Mouse (Mus musculus) midbrain, embryonic 12.5 days (tissue): ENCODE measurements at regions not wholly inside any gene's neighbourhood (a gene's known extent, or its start where the extent isn't known, plus 50 kb on each side); places are given as distances from the start of the nearest gene placed in this dataset.

Experiments
- ATAC-seq: fragments of 200-750 bp; cut with Nextera tagmentation; 2 replicates; pipeline ENCODE4 v1.8.0; 2017; ENCODE audit warnings: low read depth, moderate TSS enrichment, moderate library complexity; ENCODE audit not compliant: low FRiP score
- H3K27ac ChIP-seq: fragments of 300-500 bp; sonication (generic); replicated peaks from 2 replicates; pipeline ENCODE4 v1.5.1; 2016; ENCODE audit warnings: mild to moderate bottlenecking
- H3K27me3 ChIP-seq: fragments of 300-500 bp; sonication (generic); 2 replicates; pipeline ENCODE4 v1.6.1; 2016; ENCODE audit warnings: mild to moderate bottlenecking
- H3K36me3 ChIP-seq: fragments of 300-500 bp; sonication (generic); 2 replicates; pipeline ENCODE4 v1.6.1; 2016
- H3K4me1 ChIP-seq: fragments of 300-500 bp; sonication (generic); 2 replicates; pipeline ENCODE4 v1.6.1; 2016
- H3K4me2 ChIP-seq: fragments of 300-500 bp; sonication (generic); replicated peaks from 2 replicates; pipeline ENCODE4 v1.6.1; 2016; ENCODE audit warnings: mild to moderate bottlenecking, moderate library complexity
- H3K4me3 ChIP-seq: fragments of 300-500 bp; sonication (generic); 2 replicates; pipeline ENCODE4 v1.5.1; 2016; ENCODE audit warnings: mild to moderate bottlenecking
- H3K9ac ChIP-seq: fragments of 300-500 bp; sonication (generic); replicated peaks from 2 replicates; pipeline ENCODE4 v1.6.1; 2016; ENCODE audit warnings: mild to moderate bottlenecking, moderate library complexity
- H3K9me3 ChIP-seq: fragments of 300-500 bp; sonication (generic); 2 replicates; pipeline ENCODE4 v1.6.1; 2016; ENCODE audit warnings: mild to moderate bottlenecking
- WGBS: fragments of 180-500 bp; shearing (Covaris S2); methylation state at CpG from one replicate; pipeline ENCODE4 v1.1.7; 2016; 5-methylcytosine and 5-hydroxymethylcytosine counted together

DNA sequence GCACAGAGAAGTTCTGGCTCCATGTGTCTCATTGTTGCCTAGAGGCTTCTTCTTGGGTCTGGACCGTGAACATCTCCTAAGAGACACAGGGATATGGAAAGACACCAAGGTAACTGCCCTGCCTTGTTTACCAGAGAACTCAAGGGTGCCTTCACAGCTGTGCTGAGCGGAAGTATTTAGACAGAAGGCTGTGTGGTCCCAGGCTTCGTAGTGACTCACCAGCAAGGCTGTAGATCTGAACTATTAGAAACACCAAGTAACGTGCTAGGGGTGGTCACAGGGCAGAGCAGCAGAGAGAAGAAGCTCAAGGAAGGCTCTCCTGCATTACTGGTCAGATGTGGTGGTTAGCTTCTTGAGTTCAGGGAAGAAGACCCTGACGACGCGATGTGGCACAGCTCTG is 51.6 kb upstream of the Lpp start:
- H3K4me2 ChIP-seq: no peak overlapping the region
- no peak for ATAC-seq
- H3K27me3 ChIP-seq: no peaks in the 10 kb centered on the region
- H3K36me3 ChIP-seq: no peaks in the 10 kb centered on the region
- WGBS: 85% methylated on average over 7 of the region's 7 CpGs
- no peak overlapping the region for H3K9ac ChIP-seq
- no peak overlapping the region for H3K4me3 ChIP-seq
- H3K9me3 ChIP-seq: no peaks in the 10 kb centered on the region
- H3K4me1 ChIP-seq: no peaks in the 10 kb centered on the region
- no peak overlapping the region for H3K27ac ChIP-seq

DNA sequence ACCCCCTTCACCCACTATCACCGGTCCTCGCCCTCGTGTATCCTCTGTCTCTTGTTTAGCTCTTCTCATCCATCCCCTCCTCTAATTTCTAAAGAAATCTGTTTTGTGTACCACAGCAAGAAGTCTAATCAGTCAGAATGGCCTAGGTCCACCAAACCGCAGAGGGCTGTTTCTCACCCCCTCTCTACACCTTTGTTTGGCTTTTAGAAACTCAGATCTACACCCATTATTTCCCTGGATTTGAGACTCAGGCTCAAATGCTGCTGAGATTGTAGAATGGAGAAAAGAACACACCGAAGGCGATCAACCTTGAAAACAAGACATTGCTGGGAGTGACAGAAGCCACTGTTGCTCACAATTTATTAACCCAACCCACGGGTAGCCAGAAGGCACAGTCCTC is 52.7 kb upstream of the Lpp start:
- Histone ChIP-seq H3K4me3 (no peak overlapping the region), H3K27me3 (no peaks in the 10 kb centered on the region), H3K36me3 (no peaks in the 10 kb centered on the region), H3K4me2 (no peak overlapping the region), H3K9ac (no peak overlapping the region), H3K9me3 (no peaks in the 10 kb centered on the region), H3K4me1 (no peaks in the 10 kb centered on the region), H3K27ac (no peak overlapping the region)
- 58% methylated on average over 7 of the region's 7 CpGs for whole genome bisulfite sequencing
- no peak for ATAC-seq

DNA sequence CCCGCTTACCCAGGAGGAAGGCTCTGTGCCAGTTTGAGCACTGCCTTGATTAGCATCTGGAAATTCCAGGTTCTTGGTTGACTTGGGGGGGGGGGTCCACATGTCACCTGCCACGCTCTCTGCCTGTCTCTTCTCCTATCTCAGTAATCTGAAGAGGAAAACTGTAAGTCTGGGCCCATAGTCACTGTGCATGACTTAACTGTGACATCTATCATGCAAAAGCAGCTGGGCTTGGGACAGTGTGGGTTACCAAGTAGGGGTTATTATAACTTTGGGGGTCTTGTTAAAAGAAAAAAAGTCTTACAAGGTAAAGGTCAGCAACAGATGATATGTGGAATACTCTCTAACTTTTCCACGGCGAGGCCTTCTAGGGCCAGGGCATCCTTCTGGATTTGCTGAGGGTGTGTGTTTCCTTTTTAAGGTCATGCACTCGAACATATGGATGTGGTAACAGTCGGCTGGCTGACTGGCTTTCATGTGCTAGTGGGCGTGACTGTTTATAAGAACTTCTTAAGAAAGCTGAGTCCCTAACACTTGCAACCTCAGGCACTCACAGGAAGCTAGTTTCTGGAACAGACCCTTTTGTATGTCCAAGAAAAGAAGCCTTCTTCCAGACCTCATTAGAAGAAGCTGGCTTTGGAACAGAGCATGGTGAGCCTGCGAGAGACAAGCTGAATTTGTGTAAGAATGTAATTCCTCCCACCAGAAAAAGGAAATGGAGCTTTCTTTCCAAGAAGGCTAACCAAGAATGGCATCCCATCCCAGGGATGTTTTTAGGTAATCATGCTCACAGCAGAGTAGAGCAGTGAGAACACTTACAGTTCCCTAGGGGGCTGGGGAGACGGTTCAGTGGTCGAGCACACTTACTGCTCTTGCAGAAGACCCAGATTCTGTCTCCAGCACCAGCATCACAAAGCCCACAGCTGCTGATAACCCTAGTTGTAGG is 53.7 kb upstream of the Lpp start:
- Histone ChIP-seq H3K9ac (no peak overlapping the region), H3K4me2 (no peak overlapping the region), H3K27ac (no peak overlapping the region), H3K27me3 (no peaks in the 10 kb centered on the region), H3K4me3 (no peak overlapping the region), H3K9me3 (no peaks in the 10 kb centered on the region), H3K4me1 (no peaks in the 10 kb centered on the region), H3K36me3 (no peaks in the 10 kb centered on the region)
- ATAC-seq: no peak
- 61% methylated on average over 10 of the region's 10 CpGs for WGBS

DNA sequence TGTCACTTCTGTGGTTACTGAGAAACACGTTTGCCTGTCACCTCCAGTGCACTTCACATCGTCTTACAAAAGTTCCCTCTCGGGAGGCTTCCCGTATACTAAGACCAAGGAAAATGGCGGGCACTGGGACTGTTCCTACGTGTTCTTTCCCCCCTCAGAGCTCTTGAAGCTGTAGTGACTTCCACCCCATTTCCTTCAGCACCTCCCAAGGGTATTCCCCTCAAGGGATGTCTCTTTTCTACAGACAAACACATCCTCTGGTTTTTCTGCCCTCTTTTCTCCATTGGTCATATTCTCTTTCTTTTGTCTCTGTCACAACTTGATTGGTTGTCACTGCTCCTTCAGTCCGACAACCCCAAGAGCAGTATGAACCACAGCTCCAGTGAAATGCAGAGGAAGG is 54.9 kb upstream of the Lpp start:
- H3K4me3 ChIP-seq: no peak overlapping the region
- ATAC-seq: no peak
- WGBS: 92% methylated on average over 7 of the region's 7 CpGs
- H3K4me1 ChIP-seq: no peaks in the 10 kb centered on the region
- H3K9ac ChIP-seq: no peak overlapping the region
- no peaks in the 10 kb centered on the region for H3K9me3 ChIP-seq
- no peak overlapping the region for H3K4me2 ChIP-seq
- no peak overlapping the region for H3K27ac ChIP-seq
- H3K36me3 ChIP-seq: no peaks in the 10 kb centered on the region
- no peaks in the 10 kb centered on the region for H3K27me3 ChIP-seq

DNA sequence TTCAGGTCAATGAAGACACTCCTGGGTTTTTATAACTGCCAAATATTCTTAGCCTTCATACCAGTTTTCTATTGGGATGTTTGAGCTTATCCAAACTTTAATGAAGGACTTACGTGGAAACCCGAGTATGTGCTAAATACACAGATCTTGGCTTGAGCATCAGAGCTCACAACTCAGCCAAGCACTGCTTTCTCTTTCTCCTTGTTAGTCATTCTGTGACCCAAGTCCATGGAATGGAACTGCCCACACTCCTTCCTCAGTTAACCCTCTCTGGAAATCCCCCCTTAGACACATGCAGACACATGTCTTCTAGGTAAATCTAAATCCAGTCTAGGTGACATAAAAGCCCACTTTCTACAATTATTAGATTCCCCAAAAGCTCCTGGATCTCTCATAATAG is 58.9 kb upstream of the Lpp start:
- Histone ChIP-seq H3K27ac (no peak overlapping the region), H3K4me3 (no peak overlapping the region), H3K4me1 (no peaks in the 10 kb centered on the region), H3K36me3 (no peaks in the 10 kb centered on the region), H3K9ac (no peak overlapping the region), H3K27me3 (no peaks in the 10 kb centered on the region; the same call in 1 of the 2 replicates), H3K9me3 (no peaks in the 10 kb centered on the region), H3K4me2 (no peak overlapping the region)
- 95% methylated on average over 2 of the region's 2 CpGs for WGBS
- ATAC-seq: no peak

DNA sequence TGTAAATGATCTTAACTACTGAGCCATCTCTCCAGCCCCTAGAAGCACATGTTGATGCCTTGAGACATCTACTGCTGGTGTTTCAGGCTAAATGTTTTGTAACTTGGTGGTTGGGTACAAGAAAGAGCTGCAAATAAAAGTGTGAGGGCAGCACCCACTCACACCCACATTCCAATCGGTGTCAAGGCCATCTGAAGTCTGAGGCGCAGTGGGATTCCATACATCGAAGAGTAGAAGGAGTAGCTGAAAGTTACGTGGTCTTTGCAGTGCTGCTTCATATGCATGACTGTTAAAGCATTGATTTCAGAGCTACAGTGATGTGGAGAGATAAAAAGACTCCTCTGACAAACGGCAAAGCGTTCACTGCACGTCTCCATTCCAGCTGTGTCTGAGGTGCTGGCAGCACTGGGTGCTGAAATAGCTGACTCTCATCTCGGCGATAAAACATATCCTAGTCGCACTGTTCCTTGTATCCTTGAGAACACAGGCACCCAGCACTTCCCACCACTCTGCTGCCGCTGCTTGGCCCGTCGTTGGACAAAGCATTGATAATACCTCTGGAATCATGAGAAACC is 61.8 kb upstream of the Lpp start:
- Histone ChIP-seq H3K4me3 (no peak overlapping the region), H3K9me3 (no peaks in the 10 kb centered on the region), H3K27ac (no peak overlapping the region), H3K9ac (no peak overlapping the region), H3K36me3 (no peaks in the 10 kb centered on the region), H3K4me2 (no peak overlapping the region), H3K27me3 (no peaks in the 10 kb centered on the region; the same call in 1 of the 2 replicates), H3K4me1 (no peaks in the 10 kb centered on the region)
- 90% methylated on average over 13 of the region's 13 CpGs for WGBS
- ATAC-seq: no peak

DNA sequence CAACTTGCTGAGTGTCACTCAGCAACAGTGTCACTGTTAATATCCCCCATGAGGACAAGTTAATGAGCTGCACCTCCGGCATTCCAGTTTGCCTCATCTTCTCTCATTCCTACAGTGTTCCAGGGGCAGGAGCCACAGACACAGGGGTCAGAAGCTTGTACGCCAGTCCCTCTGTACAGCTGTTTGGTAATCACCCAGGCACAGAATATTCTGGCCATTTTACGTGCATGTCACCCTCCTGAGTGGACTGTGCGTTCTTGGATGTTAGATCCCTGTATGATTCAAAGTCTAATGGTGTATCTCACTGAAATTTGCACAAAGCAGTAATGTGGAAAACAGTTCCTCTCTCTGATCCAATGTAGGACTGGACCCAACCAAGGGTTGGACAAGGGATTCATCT is 66.7 kb upstream of the Lpp start:
- no peak overlapping the region for H3K4me2 ChIP-seq
- no peaks in the 10 kb centered on the region for H3K9me3 ChIP-seq
- no peaks in the 10 kb centered on the region for H3K4me1 ChIP-seq
- no peak overlapping the region for H3K9ac ChIP-seq
- no peaks in the 10 kb centered on the region for H3K36me3 ChIP-seq
- no peaks in the 10 kb centered on the region; the same call in 1 of the 2 replicates for H3K27me3 ChIP-seq
- no peak for ATAC-seq
- no peak overlapping the region for H3K4me3 ChIP-seq
- WGBS: 93% methylated on average over 4 of the region's 4 CpGs
- H3K27ac ChIP-seq: no peak overlapping the region

DNA sequence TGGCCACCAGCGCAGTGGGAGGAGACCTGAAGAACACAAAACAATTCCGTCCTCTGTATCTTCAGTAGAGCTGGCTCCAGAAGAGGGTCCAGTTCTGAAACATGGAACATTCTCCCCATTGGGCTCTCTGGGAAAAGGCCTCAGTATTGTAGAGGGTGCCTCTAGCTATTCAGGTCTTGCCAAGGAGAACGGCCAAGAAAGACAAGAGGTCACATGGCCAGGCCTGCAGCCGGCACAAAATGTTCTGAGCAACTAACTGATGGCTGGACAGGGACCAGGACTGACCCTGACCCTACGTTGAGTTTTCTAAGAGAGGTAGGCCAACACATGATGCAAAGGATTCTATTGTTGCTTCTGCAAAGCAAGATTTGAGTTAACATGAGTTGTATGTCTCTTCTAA is 67.3 kb upstream of the Lpp start:
- WGBS: 94% methylated on average over 5 of the region's 5 CpGs
- no peaks in the 10 kb centered on the region for H3K36me3 ChIP-seq
- H3K9me3 ChIP-seq: no peaks in the 10 kb centered on the region
- H3K4me1 ChIP-seq: no peaks in the 10 kb centered on the region
- no peak for ATAC-seq
- H3K27me3 ChIP-seq: no peaks in the 10 kb centered on the region
- H3K4me3 ChIP-seq: no peak overlapping the region
- H3K27ac ChIP-seq: no peak overlapping the region
- no peak overlapping the region for H3K9ac ChIP-seq
- no peak overlapping the region for H3K4me2 ChIP-seq

DNA sequence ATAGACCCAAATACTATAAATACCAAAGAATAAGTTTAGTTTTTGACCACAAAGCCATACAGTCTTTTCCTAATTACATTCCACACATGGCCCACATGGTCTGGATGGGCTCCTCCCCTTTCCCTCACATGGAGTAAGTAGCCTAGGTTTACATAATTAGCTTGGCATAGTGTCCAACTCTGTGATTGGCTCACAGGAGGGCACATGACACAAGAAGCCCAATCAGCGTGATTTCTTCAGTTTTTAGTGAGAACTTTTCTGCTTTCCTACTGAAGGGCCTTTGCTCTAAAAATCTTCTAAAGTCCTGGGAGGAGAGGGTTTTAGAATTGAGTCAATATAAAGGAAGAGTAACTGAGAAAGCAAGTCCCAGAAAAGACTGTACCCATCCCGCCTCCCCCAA is 68.4 kb upstream of the Lpp start:
- Histone ChIP-seq H3K27ac (no peak overlapping the region), H3K36me3 (no peaks in the 10 kb centered on the region), H3K4me1 (no peaks in the 10 kb centered on the region), H3K4me3 (no peak overlapping the region), H3K27me3 (no peaks in the 10 kb centered on the region), H3K9ac (no peak overlapping the region), H3K4me2 (no peak overlapping the region), H3K9me3 (no peaks in the 10 kb centered on the region)
- no peak for ATAC-seq
- 83% methylated on average over 2 of the region's 2 CpGs for WGBS

DNA sequence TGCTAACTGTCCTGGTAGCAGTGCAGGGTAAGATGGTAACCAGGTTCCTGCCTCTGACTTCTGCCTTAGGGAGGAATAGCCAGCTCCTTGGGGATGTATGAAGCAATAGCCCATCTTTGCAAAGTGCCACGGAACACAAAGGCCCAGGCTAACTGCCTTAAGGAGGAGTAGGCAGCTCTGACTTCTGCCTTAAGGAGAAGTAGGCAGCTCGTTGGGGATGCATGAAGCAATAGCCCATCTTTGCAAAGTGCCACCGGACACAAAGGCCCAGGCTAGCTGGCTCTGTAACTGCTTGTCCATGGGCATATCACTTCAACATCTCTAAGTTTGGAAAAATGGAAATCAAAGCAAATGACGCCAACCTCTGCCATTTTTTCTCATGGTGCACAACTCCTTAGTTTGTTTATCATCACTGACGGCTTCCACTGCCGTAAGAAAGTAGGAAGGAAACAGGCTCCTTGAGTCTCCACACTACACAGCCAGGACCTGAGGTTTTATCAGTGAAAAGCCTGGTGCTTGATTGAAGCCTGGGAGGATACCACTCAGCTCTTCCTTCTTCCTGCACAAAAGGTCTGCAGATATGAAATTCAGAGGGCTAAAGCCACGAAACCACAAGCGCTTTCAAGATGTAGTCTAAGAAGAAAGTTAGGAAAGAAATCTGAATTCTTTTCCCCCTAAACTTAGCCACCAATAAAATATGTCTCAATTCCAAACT is 74.4 kb upstream of the Lpp start:
- Histone ChIP-seq H3K9me3 (no peaks in the 10 kb centered on the region), H3K4me2 (no peak overlapping the region), H3K4me1 (no peaks in the 10 kb centered on the region), H3K9ac (no peak overlapping the region), H3K36me3 (no peaks in the 10 kb centered on the region), H3K27me3 (no peaks in the 10 kb centered on the region), H3K27ac (no peak overlapping the region), H3K4me3 (no peak overlapping the region)
- 88% methylated on average over 8 of the region's 8 CpGs for WGBS
- ATAC-seq: no peak

DNA sequence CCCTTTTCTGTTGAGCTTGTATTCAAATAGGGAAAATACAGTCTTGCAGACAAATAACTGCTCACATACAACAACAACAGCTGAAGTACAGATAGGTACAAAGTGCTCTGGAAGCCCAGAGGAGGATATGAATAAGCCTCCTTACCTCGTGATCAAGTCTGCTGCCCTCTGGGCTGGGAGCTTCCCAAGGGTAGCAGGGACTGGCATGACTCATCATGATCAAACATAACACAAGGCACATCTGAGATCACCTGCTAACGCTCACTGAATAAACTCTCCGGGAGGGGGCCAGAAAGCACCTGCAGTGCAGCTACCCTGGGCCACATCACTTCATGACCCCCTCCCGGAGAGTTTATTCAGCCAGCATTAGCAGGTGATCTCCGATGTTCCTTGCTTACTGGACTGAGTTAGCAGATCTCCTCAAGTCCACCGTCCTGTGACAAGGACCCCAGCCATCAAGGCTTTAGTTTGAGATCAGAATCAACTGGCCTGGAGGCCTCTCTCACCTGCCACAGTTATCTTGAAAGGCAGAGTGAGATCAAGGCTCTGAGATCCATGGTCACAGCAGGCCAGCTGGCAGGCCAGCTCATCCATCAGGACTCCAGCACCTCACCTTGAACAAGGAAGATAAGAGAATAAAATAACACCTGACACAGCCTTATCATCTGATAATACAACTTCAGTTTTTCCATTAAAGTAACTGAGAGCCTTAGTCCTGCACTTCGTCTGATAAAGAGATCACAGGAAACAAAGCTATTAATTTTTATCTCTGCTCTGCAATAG is 79.6 kb upstream of the Lpp start:
- 84% methylated on average over 7 of the region's 7 CpGs for WGBS
- H3K27ac ChIP-seq: no peak overlapping the region
- no peak for ATAC-seq
- H3K4me1 ChIP-seq: no peaks in the 10 kb centered on the region
- H3K36me3 ChIP-seq: no peaks in the 10 kb centered on the region
- no peak overlapping the region for H3K4me3 ChIP-seq
- H3K27me3 ChIP-seq: no peaks in the 10 kb centered on the region
- no peak overlapping the region for H3K4me2 ChIP-seq
- no peaks in the 10 kb centered on the region for H3K9me3 ChIP-seq
- H3K9ac ChIP-seq: no peak overlapping the region

DNA sequence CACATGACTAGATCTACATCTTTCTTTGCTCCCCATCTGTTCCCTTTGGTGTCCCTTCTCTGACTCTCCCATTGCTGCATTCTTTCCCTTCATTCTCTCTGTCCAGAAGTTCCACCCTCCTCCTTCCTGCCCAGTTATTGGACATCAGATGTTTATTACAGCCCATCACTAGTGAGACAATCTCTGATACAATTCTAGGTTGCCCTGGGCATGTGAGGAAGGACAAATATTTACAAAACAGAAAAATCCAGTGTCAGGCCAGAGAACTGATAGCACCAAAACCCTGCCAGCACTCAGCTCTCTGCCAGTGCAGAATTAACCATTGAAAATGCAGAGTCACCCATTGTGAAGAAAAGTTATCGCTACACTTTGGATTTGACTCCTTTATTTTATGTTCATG is 87.9 kb upstream of the Lpp start:
- no peaks in the 10 kb centered on the region for H3K4me1 ChIP-seq
- H3K9me3 ChIP-seq: no peaks in the 10 kb centered on the region
- H3K36me3 ChIP-seq: no peaks in the 10 kb centered on the region
- H3K4me3 ChIP-seq: no peak overlapping the region
- no peak overlapping the region for H3K27ac ChIP-seq
- no peaks in the 10 kb centered on the region for H3K27me3 ChIP-seq
- H3K4me2 ChIP-seq: no peak overlapping the region
- 100% methylated on average over 1 of the region's 1 CpGs for WGBS
- no peak for ATAC-seq
- no peak overlapping the region for H3K9ac ChIP-seq
